Mouse (Mus musculus): ENCODE data around the gene Tent4b. TPM values are rescaled to one million over a fixed set of nuclear protein-coding genes. Genes with fewer than 3 reads are reported as not detected.

Gene Tent4b
- polyA plus RNA-seq (2021; fragmentation: Nextera tagmentation) = 3.2 and 3.5 TPM in 2 replicates
- long read RNA-seq, experiment 1, partial matches to known transcripts = 2 of 16 reads
- long read RNA-seq, experiment 1, other reads (novel, unspliced or antisense) = 14 of 16 reads
- long read RNA-seq, experiment 2, partial matches to known transcripts = 9 of 12 reads
- long read RNA-seq, experiment 2, other reads (novel, unspliced or antisense) = 3 of 12 reads

DNA sequence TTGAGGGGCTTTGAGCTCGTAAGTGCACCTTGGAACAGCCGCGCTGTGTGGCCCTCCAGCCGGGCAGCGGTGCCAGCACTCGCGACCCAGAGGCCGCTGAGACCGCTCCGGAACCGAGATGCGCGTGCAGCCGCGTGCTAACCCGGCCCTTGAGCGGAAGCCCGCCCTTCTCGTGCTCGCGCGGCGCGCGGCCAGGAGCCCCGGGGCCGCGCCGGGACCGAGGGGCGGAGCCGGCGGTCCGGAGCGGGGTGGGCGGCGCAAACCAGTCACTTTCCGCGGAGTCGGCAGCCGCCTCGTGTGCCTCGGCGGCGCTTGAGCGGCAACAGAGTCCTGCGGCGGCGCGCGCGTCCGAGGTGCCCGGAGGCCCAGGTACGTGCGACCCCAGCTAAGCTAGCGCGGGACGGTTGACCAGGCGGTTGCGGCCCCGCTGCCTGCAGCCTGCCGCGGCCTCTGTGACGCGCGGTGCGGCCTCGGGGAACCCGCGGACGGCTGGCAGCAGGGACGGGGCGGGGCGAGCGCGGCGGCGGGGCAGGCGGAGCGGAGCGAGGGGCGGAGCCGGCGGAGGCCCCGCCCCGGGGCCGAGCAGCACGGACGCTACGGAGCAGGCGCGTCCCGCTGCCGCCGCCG is at the start of gene Tent4b:
TSS of gene Tent4b (plus strand) at position 269 of the 627 bp plus-strand sequence.

DNA sequence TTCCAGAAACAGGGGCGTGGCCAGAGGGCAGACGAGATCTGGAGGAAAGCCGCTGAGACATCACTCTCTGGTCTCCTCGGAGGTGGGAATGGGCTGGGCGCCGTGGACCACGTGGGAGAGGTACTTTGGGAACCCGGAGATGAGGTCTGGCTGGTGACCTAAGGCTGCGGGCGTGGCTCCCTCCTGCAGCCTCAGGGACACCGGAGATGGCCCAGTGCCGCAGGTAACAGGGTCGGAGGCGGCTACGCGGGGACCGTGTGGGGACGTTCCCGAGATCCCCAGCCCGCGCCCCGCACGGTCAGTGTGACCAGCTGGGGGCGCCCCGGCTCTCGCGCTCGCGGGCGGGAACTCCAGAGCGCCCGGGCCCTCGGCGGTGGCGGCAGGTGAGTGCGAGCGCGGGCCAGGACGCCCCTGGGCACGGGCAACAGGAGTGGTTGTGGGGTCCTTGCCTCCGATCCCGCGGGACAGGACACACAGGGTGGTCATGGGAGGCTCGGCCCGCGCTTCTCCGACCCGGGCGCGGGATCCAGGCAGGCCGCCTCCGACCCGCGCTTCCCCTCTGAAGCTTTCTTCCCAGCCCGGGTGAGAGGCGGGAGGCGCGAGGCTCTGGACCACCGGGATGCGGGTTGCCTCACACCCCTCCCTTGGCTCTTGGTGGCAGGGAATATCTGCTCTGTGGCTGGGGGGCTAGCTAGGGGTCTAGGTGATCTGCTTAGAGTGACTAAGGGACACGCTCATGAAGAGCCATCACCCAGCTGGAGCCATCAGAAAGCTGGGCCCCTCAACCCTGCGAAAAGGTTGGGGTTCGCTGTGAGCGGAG is 73.4 kb downstream of the Tent4b start, which contains the start of gene Adcy7:
TSS of gene Adcy7 (plus strand) at position 173 of the 820 bp plus-strand sequence.

Other genes starting within 250 kb of the Tent4b start
- gene Zfp423, start 239.6 kb upstream of the Tent4b start, polyA plus RNA-seq (2021; fragmentation: Nextera tagmentation) = 17.5 and 19.2 TPM in 2 replicates
- 18.9 and 22.4 TPM in 2 replicates for gene Cnep1r1, start 80.4 kb upstream of the Tent4b start, polyA plus RNA-seq (2021; fragmentation: Nextera tagmentation)
- gene Heatr3, start 61.4 kb upstream of the Tent4b start, polyA plus RNA-seq (2021; fragmentation: Nextera tagmentation) = 10.3 and 11.2 TPM in 2 replicates
- gene Adcy7, start 73.2 kb downstream of the Tent4b start, polyA plus RNA-seq (2021; fragmentation: Nextera tagmentation) = 0.35 and 0.38 TPM in 2 replicates
- 28.1 and 30.1 TPM in 2 replicates for gene Brd7, start 163.0 kb downstream of the Tent4b start, polyA plus RNA-seq (2021; fragmentation: Nextera tagmentation)

Data from layer of hippocampus, adult 6 months (tissue).